Mouse (Mus musculus) limb, embryonic 12.5 days (tissue): ENCODE data around the gene Hscb. TPM values are rescaled to one million over a fixed set of nuclear protein-coding genes. Genes with fewer than 3 reads are reported as not detected.
"Not testable (repeated sequence)": the region's sequence is repeated elsewhere in the genome, so short reads cannot be mapped to it uniquely, and the experiment has no call there.

Experiments used
- ATAC-seq: fragments of 200-750 bp; cut with Nextera tagmentation; 2 replicates; pipeline ENCODE4 v1.8.0; 2017; ENCODE audit warnings: low read depth, moderate TSS enrichment; ENCODE audit not compliant: insufficient number of reproducible peaks, insufficient read depth, low FRiP score, low TSS enrichment
- H3K27ac ChIP-seq: fragments of 300-500 bp; sonication (generic); 2 replicates; pipeline ENCODE4 v1.5.1; 2016; ENCODE audit warnings: mild to moderate bottlenecking, moderate library complexity
- H3K27me3 ChIP-seq: fragments of 300-500 bp; sonication (generic); 2 replicates; pipeline ENCODE4 v1.6.1; 2016; ENCODE audit warnings: mild to moderate bottlenecking, moderate library complexity
- H3K36me3 ChIP-seq: fragments of 300-500 bp; sonication (generic); 2 replicates; pipeline ENCODE4 v1.6.1; 2016; ENCODE audit warnings: mild to moderate bottlenecking, moderate library complexity
- H3K4me1 ChIP-seq: fragments of 300-500 bp; sonication (generic); replicated peaks from 2 replicates; pipeline ENCODE4 v1.6.1; 2016
- H3K4me2 ChIP-seq: fragments of 300-500 bp; sonication (generic); 2 replicates; pipeline ENCODE4 v1.6.1; 2016; ENCODE audit warnings: mild to moderate bottlenecking, moderate library complexity
- H3K4me3 ChIP-seq: fragments of 300-500 bp; sonication (generic); replicated peaks from 2 replicates; pipeline ENCODE4 v1.5.1; 2016; ENCODE audit warnings: mild to moderate bottlenecking
- H3K9ac ChIP-seq: fragments of 300-500 bp; sonication (generic); replicated peaks from 2 replicates; pipeline ENCODE4 v1.6.1; 2016; ENCODE audit warnings: mild to moderate bottlenecking, moderate library complexity
- H3K9me3 ChIP-seq: fragments of 300-500 bp; sonication (generic); 2 replicates; pipeline ENCODE4 v1.6.1; 2016; ENCODE audit warnings: mild to moderate bottlenecking, moderate library complexity
- WGBS: fragments of 180-500 bp; shearing (Covaris S2); methylation state at CpG from one replicate; pipeline ENCODE4 v1.1.7; 2016; 5-methylcytosine and 5-hydroxymethylcytosine counted together
- polyA plus RNA-seq: library from polyadenylated mRNA; unstranded; fragments of >200 nt; fragmentation: Nextera tagmentation; extraction: Ambion mirVana; gene quantifications from 2 replicates; pipeline ENCODE4 v1.2.1, GENCODE M21; 2016

Gene Hscb
- polyA plus RNA-seq = 30.9 and 33.9 TPM in 2 replicates

- H3K4me3 ChIP-seq = peak within 1 kb of the TSS; percentile 72
- peaks cover 14% of the 10 kb centered on the region for H3K4me1 ChIP-seq
- peak within 1 kb of the TSS; percentile 79 for H3K9ac ChIP-seq
- no peaks in the 10 kb centered on the region for H3K9me3 ChIP-seq
- peak; percentile 99 for ATAC-seq
- H3K27me3 ChIP-seq = no peaks in the 10 kb centered on the region
- WGBS = under 1% methylated on average over 41 of the region's 41 CpGs
- H3K4me2 ChIP-seq = peak within 1 kb of the TSS; percentile 72
- peak within 1 kb of the TSS; percentile 87 for H3K27ac ChIP-seq
- peaks cover 33% of the 10 kb centered on the region for H3K36me3 ChIP-seq
Measured at GRCm38 (mm10) chr5:110839678-110840365, at the start of gene Hscb, which contains the start of gene Chek2. Gene Hscb, minus strand, starts transcription at chr5:110839777. Gene Chek2, plus strand, starts transcription at chr5:110839979.

GRCm38 (mm10) chr5:110888596-110888995 is 49.0 kb upstream of the Hscb start:
- ATAC-seq = no peak
- Histone ChIP-seq H3K4me1 (no peaks in the 10 kb centered on the region), H3K27me3 (no peaks in the 10 kb centered on the region), H3K27ac (no peak overlapping the region), H3K4me2 (no peak overlapping the region), H3K9me3 (no peaks in the 10 kb centered on the region), H3K4me3 (no peak overlapping the region), H3K9ac (no peak overlapping the region), H3K36me3 (peaks cover 55% of the 10 kb centered on the region)
- WGBS = 85% methylated on average over 4 of the region's 4 CpGs

GRCm38 (mm10) chr5:110879584-110880374 is 40.2 kb upstream of the Hscb start, which contains the start of gene Ttc28:
Gene Ttc28, plus strand, starts transcription at chr5:110879803.
- no peaks in the 10 kb centered on the region for H3K9me3 ChIP-seq
- H3K4me3 ChIP-seq = peak within 1 kb of the TSS; percentile 82
- peaks cover 17% of the 10 kb centered on the region for H3K36me3 ChIP-seq
- H3K4me2 ChIP-seq = peak within 1 kb of the TSS; percentile 74
- peaks cover 37% of the 10 kb centered on the region for H3K4me1 ChIP-seq
- H3K27me3 ChIP-seq = no peaks in the 10 kb centered on the region
- peak within 1 kb of the TSS; percentile 88 for H3K27ac ChIP-seq
- ATAC-seq = peak; percentile 75
- WGBS = under 1% methylated on average over 83 of the region's 101 CpGs
- peak within 1 kb of the TSS; percentile 91 for H3K9ac ChIP-seq

GRCm38 (mm10) chr5:110879042-110879441 is 39.5 kb upstream of the Hscb start:
- WGBS = 60% methylated on average over 7 of the region's 7 CpGs
- Histone ChIP-seq H3K36me3 (peaks cover 11% of the 10 kb centered on the region), H3K27ac (peak overlapping the region; percentile 88), H3K9me3 (no peaks in the 10 kb centered on the region), H3K9ac (peak overlapping the region; percentile 91; the same call in 1 of the 2 replicates), H3K27me3 (no peaks in the 10 kb centered on the region), H3K4me2 (peak overlapping the region; percentile 74), H3K4me1 (peaks cover 38% of the 10 kb centered on the region), H3K4me3 (peak overlapping the region; percentile 82)
- ATAC-seq = no peak

- Histone ChIP-seq H3K36me3 (peaks cover 13% of the 10 kb centered on the region), H3K4me1 (peaks cover 40% of the 10 kb centered on the region)
- not testable (repeated sequence) for H3K4me3 ChIP-seq, H3K9ac ChIP-seq, H3K9me3 ChIP-seq, ATAC-seq, H3K27me3 ChIP-seq, H3K27ac ChIP-seq, H3K4me2 ChIP-seq
- 95% methylated on average over 1 of the region's 1 CpGs for WGBS
Measured at GRCm38 (mm10) chr5:110878526-110878925, 38.9 kb upstream of the Hscb start.

GRCm38 (mm10) chr5:110877666-110878505 is 38.3 kb upstream of the Hscb start:
- Histone ChIP-seq H3K4me1 (peaks cover 40% of the 10 kb centered on the region), H3K4me2 (no peak overlapping the region), H3K4me3 (no peak overlapping the region), H3K9ac (no peak overlapping the region), H3K27ac (peak overlapping the region; percentile 45; the same call in 1 of the 2 replicates), H3K9me3 (no peaks in the 10 kb centered on the region), H3K27me3 (no peaks in the 10 kb centered on the region), H3K36me3 (peaks cover 12% of the 10 kb centered on the region)
- no peak for ATAC-seq
- 72% methylated on average over 5 of the region's 5 CpGs for WGBS

GRCm38 (mm10) chr5:110875286-110875685 is 35.7 kb upstream of the Hscb start:
- no peak overlapping the region for H3K9ac ChIP-seq
- peaks cover 39% of the 10 kb centered on the region for H3K4me1 ChIP-seq
- 69% methylated on average over 1 of the region's 1 CpGs for WGBS
- H3K36me3 ChIP-seq = peaks cover 24% of the 10 kb centered on the region
- no peaks in the 10 kb centered on the region for H3K27me3 ChIP-seq
- no peak overlapping the region for H3K4me3 ChIP-seq
- H3K9me3 ChIP-seq = no peaks in the 10 kb centered on the region
- H3K27ac ChIP-seq = peak overlapping the region; percentile 79
- 0 out of 2 replicates have a peak overlapping the region, but pooled peaks have one; percentile 10 for H3K4me2 ChIP-seq
- peak; percentile 8; the same call in 1 of the 2 replicates for ATAC-seq

GRCm38 (mm10) chr5:110874711-110875110 is 35.1 kb upstream of the Hscb start:
- no peaks in the 10 kb centered on the region for H3K9me3 ChIP-seq
- peaks cover 29% of the 10 kb centered on the region for H3K36me3 ChIP-seq
- H3K27ac ChIP-seq = peak overlapping the region; percentile 79
- H3K4me3 ChIP-seq = no peak overlapping the region
- no peaks in the 10 kb centered on the region for H3K27me3 ChIP-seq
- H3K4me1 ChIP-seq = peaks cover 38% of the 10 kb centered on the region
- peak; percentile 77 for ATAC-seq
- H3K4me2 ChIP-seq = no peak overlapping the region
- H3K9ac ChIP-seq = no peak overlapping the region

- 90% methylated on average over 6 of the region's 6 CpGs for WGBS
- peaks cover 29% of the 10 kb centered on the region for H3K36me3 ChIP-seq
- no peak overlapping the region for H3K9ac ChIP-seq
- no peak overlapping the region for H3K4me3 ChIP-seq
- no peaks in the 10 kb centered on the region for H3K9me3 ChIP-seq
- ATAC-seq = no peak
- H3K27ac ChIP-seq = no peak overlapping the region
- no peak overlapping the region for H3K4me2 ChIP-seq
- no peaks in the 10 kb centered on the region for H3K27me3 ChIP-seq
- peaks cover 38% of the 10 kb centered on the region for H3K4me1 ChIP-seq
Measured at GRCm38 (mm10) chr5:110873160-110873559, 33.6 kb upstream of the Hscb start.

- Histone ChIP-seq H3K4me1 (peaks cover 10% of the 10 kb centered on the region), H3K4me2 (no peak overlapping the region), H3K9me3 (no peaks in the 10 kb centered on the region), H3K9ac (no peak overlapping the region), H3K4me3 (no peak overlapping the region), H3K27me3 (no peaks in the 10 kb centered on the region), H3K27ac (no peak overlapping the region), H3K36me3 (peaks cover 47% of the 10 kb centered on the region)
- 80% methylated on average over 8 of the region's 8 CpGs for WGBS
- ATAC-seq = no peak
Measured at GRCm38 (mm10) chr5:110869242-110869669, 29.7 kb upstream of the Hscb start.
